In genomic region chr2:144265916-144266683, GRCm38 (mm10) we compare ENCODE assay signal across 8 mouse cellular contexts. TPM values are rescaled to one million over a fixed set of nuclear protein-coding genes. Genes with fewer than 3 reads are reported as not detected.
DNase-seq lines count a peak whose midpoint lies in the region; ATAC-seq and TF ChIP-seq lines count a peak whose summit lies in the region.

No protein-coding gene starts in this region.

- 37% methylated on average over 4 of the region's 4 CpGs for WGBS in lung, embryonic 15.5 days
- 38% methylated on average over 4 of the region's 4 CpGs for WGBS in lung, postnatal 0 days
- WGBS in heart, embryonic 13.5 days: 46% methylated on average over 4 of the region's 4 CpGs
- WGBS in hindbrain, embryonic 11.5 days: 46% methylated on average over 4 of the region's 4 CpGs

- H3K36me3 ChIP-seq in erythroblast, embryonic 14.5 days (ENCODE audit: control insufficient read depth): peaks cover 74% of the 10 kb centered on the region
- H3K36me3 ChIP-seq in lung, embryonic 15.5 days: peaks cover 9% of the 10 kb centered on the region
- H3K36me3 ChIP-seq in lung, postnatal 0 days (ENCODE audit: insufficient read depth, low read length): no peaks in the 10 kb centered on the region
- peaks cover 36% of the 10 kb centered on the region for H3K36me3 ChIP-seq in heart, embryonic 13.5 days
- no peaks in the 10 kb centered on the region for H3K36me3 ChIP-seq in hindbrain, embryonic 11.5 days (ENCODE audit: control insufficient read depth, insufficient read depth, low read length)

- no peaks in the 10 kb centered on the region for H3K27me3 ChIP-seq in erythroblast, embryonic 14.5 days (ENCODE audit: control insufficient read depth)
- H3K27me3 ChIP-seq in lung, embryonic 15.5 days: no peaks in the 10 kb centered on the region
- H3K27me3 ChIP-seq in lung, postnatal 0 days (replicated peaks; ENCODE audit: insufficient read depth, low read length): no peaks in the 10 kb centered on the region
- no peaks in the 10 kb centered on the region for H3K27me3 ChIP-seq in heart, embryonic 13.5 days (replicated peaks)
- no peaks in the 10 kb centered on the region for H3K27me3 ChIP-seq in hindbrain, embryonic 11.5 days (ENCODE audit: control insufficient read depth, insufficient read depth, low read length)

- H3K27ac ChIP-seq in lung, embryonic 15.5 days: no peak overlapping the region
- H3K27ac ChIP-seq in lung, postnatal 0 days (ENCODE audit: low read length): no peak overlapping the region
- no peak overlapping the region for H3K27ac ChIP-seq in heart, embryonic 13.5 days (replicated peaks)
- H3K27ac ChIP-seq in hindbrain, embryonic 11.5 days (ENCODE audit: low read depth, low read length): no peak overlapping the region

- H3K4me1 ChIP-seq in erythroblast, embryonic 14.5 days (ENCODE audit: control insufficient read depth): peaks cover 63% of the 10 kb centered on the region
- H3K4me1 ChIP-seq in lung, embryonic 15.5 days: peaks cover 43% of the 10 kb centered on the region
- peaks cover 18% of the 10 kb centered on the region for H3K4me1 ChIP-seq in lung, postnatal 0 days (ENCODE audit: insufficient read depth, low read depth, low read length)
- H3K4me1 ChIP-seq in heart, embryonic 13.5 days: peaks cover 69% of the 10 kb centered on the region
- H3K4me1 ChIP-seq in hindbrain, embryonic 11.5 days (replicated peaks; ENCODE audit: control insufficient read depth, insufficient read depth, low read length): no peaks in the 10 kb centered on the region

- no peak for ATAC-seq in erythroblast, adult 5-6 weeks (replicated peaks; ENCODE audit: low FRiP score, poor library complexity, severe bottlenecking)
- no peak for ATAC-seq in lung, embryonic 15.5 days (ENCODE audit: borderline replicate concordance, extremely low read depth, low FRiP score, low TSS enrichment)
- no peak for ATAC-seq in lung, postnatal 0 days
- no peak for ATAC-seq in heart, embryonic 13.5 days (ENCODE audit: extremely low read depth, insufficient number of reproducible peaks, low FRiP score, low TSS enrichment)
- peak; percentile 8; the same call in 1 of the 2 replicates for ATAC-seq in neutrophil, adult 5-6 weeks (ENCODE audit: extremely low read depth, insufficient number of reproducible peaks, low FRiP score, poor library complexity, severe bottlenecking)
- ATAC-seq in hindbrain, embryonic 11.5 days (ENCODE audit: low FRiP score): no peak

- H3K9ac ChIP-seq in lung, embryonic 15.5 days: peak overlapping the region; percentile 7; the same call in 1 of the 2 replicates
- H3K9ac ChIP-seq in lung, postnatal 0 days (replicated peaks; ENCODE audit: low read depth): no peak overlapping the region
- H3K9ac ChIP-seq in heart, embryonic 13.5 days: peak overlapping the region; percentile 50
- no peak overlapping the region for H3K9ac ChIP-seq in hindbrain, embryonic 11.5 days (ENCODE audit: low read depth, low read length)

- no peak for TF ChIP-seq EP300 in lung, postnatal 0 days (IDR thresholded peaks at IDR 0.05)

- peak overlapping the region; percentile 7 for H3K4me3 ChIP-seq in erythroblast, embryonic 14.5 days (replicated peaks)
- H3K4me3 ChIP-seq in lung, embryonic 15.5 days: no peak overlapping the region
- H3K4me3 ChIP-seq in lung, postnatal 0 days (ENCODE audit: low read depth, low read length): no peak overlapping the region
- peak overlapping the region; percentile 9; the same call in 1 of the 2 replicates for H3K4me3 ChIP-seq in heart, embryonic 13.5 days
- no peak overlapping the region for H3K4me3 ChIP-seq in hindbrain, embryonic 11.5 days (ENCODE audit: low read depth, low read length)

- no peak for DNase-seq in lung, postnatal 0 days (ENCODE audit: low spot score)
- DNase-seq in hindbrain, embryonic 11.5 days (ENCODE audit: low spot score): no peak
- DNase-seq in frontal cortex, postnatal 14 days (ENCODE audit: low spot score in 2 of 2): no peak

- H3K4me2 ChIP-seq in lung, embryonic 15.5 days: peak overlapping the region; percentile 8; the same call in 1 of the 2 replicates
- no peak overlapping the region for H3K4me2 ChIP-seq in lung, postnatal 0 days (replicated peaks; ENCODE audit: low read depth, low read length)
- H3K4me2 ChIP-seq in heart, embryonic 13.5 days: peak overlapping the region; percentile 89
- no peak overlapping the region for H3K4me2 ChIP-seq in hindbrain, embryonic 11.5 days (replicated peaks; ENCODE audit: low read depth, low read length)

- no peak for TF ChIP-seq CTCF in lung, postnatal 0 days (IDR thresholded peaks at IDR 0.05)

- no peaks in the 10 kb centered on the region for H3K9me3 ChIP-seq in erythroblast, embryonic 14.5 days (ENCODE audit: control insufficient read depth, low read length)
- H3K9me3 ChIP-seq in lung, embryonic 15.5 days: no peaks in the 10 kb centered on the region
- no peaks in the 10 kb centered on the region for H3K9me3 ChIP-seq in lung, postnatal 0 days (ENCODE audit: low read length)
- H3K9me3 ChIP-seq in heart, embryonic 13.5 days: no peaks in the 10 kb centered on the region
- no peaks in the 10 kb centered on the region for H3K9me3 ChIP-seq in hindbrain, embryonic 11.5 days (ENCODE audit: control insufficient read depth, low read length)

RNA-seq across cellular contexts. Expression of gene Mgme1, which starts 4.4 kb away (rescaled TPM):
- 0.10 and 0.16 TPM in 2 replicates for polyA plus RNA-seq in erythroblast, embryonic 14.5 days (2012)
- total RNA-seq in erythroblast, adult 5-6 weeks (2015; ENCODE audit: low replicate concordance): 0.77 and 2.5 TPM in 2 replicates
- 4.6 and 6.1 TPM in 2 replicates for total RNA-seq in erythroblast, adult 5-6 weeks (2017; ENCODE audit: low replicate concordance)
- 24.2 and 25.9 TPM in 2 replicates for polyA plus RNA-seq in lung, embryonic 15.5 days (2015; fragmentation: Nextera tagmentation; extraction: Ambion mirVana)
- 6.8 and 8.1 TPM in 2 replicates for polyA plus RNA-seq in lung, postnatal 0 days (2015; fragmentation: Nextera tagmentation; extraction: Ambion mirVana)
- polyA plus RNA-seq in heart, embryonic 13.5 days (2015; fragmentation: Nextera tagmentation; extraction: Ambion mirVana): 20.0 and 22.5 TPM in 2 replicates
- total RNA-seq in neutrophil, adult 5-6 weeks (2017): 6.8 and 7.6 TPM in 2 replicates
- 15.8 and 17.2 TPM in 2 replicates for polyA plus RNA-seq in hindbrain, embryonic 11.5 days (2014; fragmentation: Nextera tagmentation; extraction: Ambion mirVana)

RNA-seq across cellular contexts. Expression of gene Snx5, which starts 4.6 kb away (rescaled TPM):
- 0.78 and 0.87 TPM in 2 replicates for polyA plus RNA-seq in erythroblast, embryonic 14.5 days (2012)
- 57.5 and 85.5 TPM in 2 replicates for total RNA-seq in erythroblast, adult 5-6 weeks (2015; ENCODE audit: low replicate concordance)
- 58.0 and 74.6 TPM in 2 replicates for total RNA-seq in erythroblast, adult 5-6 weeks (2017; ENCODE audit: low replicate concordance)
- 108 and 116 TPM in 2 replicates for polyA plus RNA-seq in lung, embryonic 15.5 days (2015; fragmentation: Nextera tagmentation; extraction: Ambion mirVana)
- polyA plus RNA-seq in lung, postnatal 0 days (2015; fragmentation: Nextera tagmentation; extraction: Ambion mirVana): 61.2 and 68.5 TPM in 2 replicates
- polyA plus RNA-seq in heart, embryonic 13.5 days (2015; fragmentation: Nextera tagmentation; extraction: Ambion mirVana): 90.9 and 96.3 TPM in 2 replicates
- 486 and 515 TPM in 2 replicates for total RNA-seq in neutrophil, adult 5-6 weeks (2017)
- 104 and 108 TPM in 2 replicates for polyA plus RNA-seq in hindbrain, embryonic 11.5 days (2014; fragmentation: Nextera tagmentation; extraction: Ambion mirVana)

Comparison
In these comparisons a context has a peak if more than half of its experiments do, and no peak if none do; other contexts are left out.
1. H3K4me2 ChIP-seq: peak in lung, embryonic 15.5 days (single experiment) and heart, embryonic 13.5 days (single experiment); none in lung, postnatal 0 days (single experiment) and hindbrain, embryonic 11.5 days (single experiment).
2. H3K9ac ChIP-seq: peak in lung, embryonic 15.5 days (single experiment) and heart, embryonic 13.5 days (single experiment); none in lung, postnatal 0 days (single experiment) and hindbrain, embryonic 11.5 days (single experiment).
3. H3K4me3 ChIP-seq: peak in erythroblast, embryonic 14.5 days (single experiment) and heart, embryonic 13.5 days (single experiment); none in lung, embryonic 15.5 days (single experiment), lung, postnatal 0 days (single experiment) and hindbrain, embryonic 11.5 days (single experiment).
4. RNA of gene Snx5, which starts 4.6 kb away (polyA plus RNA-seq): 108 to 116 TPM in lung, embryonic 15.5 days, 104 to 108 TPM in hindbrain, embryonic 11.5 days, 90.9 to 96.3 TPM in heart, embryonic 13.5 days and 61.2 to 68.5 TPM in lung, postnatal 0 days; 0.78 to 0.87 TPM in erythroblast, embryonic 14.5 days; every median in the first group is over 10 times any median in the second.